Mouse (Mus musculus): ENCODE measurements around the gene Cir1.
A peak's percentile ranks its signal among the peaks of the same experiment; 100 is the strongest.

The Cir1 gene

GRCm38 (mm10) chr2:73312152-73313116 lies at the start of gene Cir1, which contains the start of gene Scrn3:
TSS of gene Cir1 (minus strand) at chr2:73312701.
TSS of gene Scrn3 (plus strand) at chr2:73312601.
- peak; percentile 72 for DNase-seq (ENCODE audit: low spot score)

- DNase-seq (ENCODE audit: low spot score) = no peak
These were observed 48.0 kb upstream of the Cir1 start for GRCm38 (mm10) chr2:73360536-73360935.

DNA sequence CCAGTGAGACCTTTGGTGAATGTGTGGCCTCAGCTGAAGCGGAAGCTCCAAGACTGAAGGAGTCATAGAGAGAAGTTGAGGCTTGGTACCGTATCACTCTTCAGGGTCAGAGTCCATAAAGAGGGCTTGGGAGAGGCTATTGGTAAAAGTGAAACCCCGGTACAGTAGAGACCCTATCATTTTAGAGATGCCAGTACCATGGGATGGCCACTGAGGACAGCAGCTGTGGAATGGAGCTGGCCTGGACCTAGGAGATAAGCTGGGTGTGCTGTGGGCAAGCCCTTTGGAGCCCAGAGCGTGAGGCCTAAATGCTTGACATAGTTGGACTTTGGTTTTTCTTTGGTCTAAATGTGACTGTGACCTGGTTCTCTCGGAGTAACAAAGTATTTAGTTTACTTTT lies 47.4 kb upstream of the Cir1 start:
- DNase-seq (ENCODE audit: low spot score) = no peak

DNA sequence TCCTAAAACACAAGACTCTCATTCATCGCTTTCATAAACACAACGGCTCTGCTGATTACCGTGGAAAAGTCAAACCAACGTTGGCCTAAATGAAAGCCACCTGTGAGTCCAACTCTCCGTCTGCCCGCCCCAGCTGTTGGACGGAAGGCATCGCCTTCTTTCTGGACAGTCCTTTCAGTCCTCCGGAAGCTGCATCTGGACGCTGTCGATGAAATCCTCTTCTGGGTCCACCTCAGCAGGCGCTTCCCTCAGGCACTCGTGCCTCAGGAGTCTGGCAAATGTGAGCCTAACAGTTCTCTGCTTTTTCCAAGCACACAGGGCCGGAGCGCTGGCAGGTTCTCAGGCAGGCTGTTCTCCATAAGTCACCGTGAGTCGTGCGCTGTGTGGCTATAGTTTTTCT lies 44.5 kb upstream of the Cir1 start:
- DNase-seq (ENCODE audit: low spot score) = no peak

GRCm38 (mm10) chr2:73351927-73352374 lies 39.5 kb upstream of the Cir1 start:
- DNase-seq (ENCODE audit: low spot score) = no peak

DNA sequence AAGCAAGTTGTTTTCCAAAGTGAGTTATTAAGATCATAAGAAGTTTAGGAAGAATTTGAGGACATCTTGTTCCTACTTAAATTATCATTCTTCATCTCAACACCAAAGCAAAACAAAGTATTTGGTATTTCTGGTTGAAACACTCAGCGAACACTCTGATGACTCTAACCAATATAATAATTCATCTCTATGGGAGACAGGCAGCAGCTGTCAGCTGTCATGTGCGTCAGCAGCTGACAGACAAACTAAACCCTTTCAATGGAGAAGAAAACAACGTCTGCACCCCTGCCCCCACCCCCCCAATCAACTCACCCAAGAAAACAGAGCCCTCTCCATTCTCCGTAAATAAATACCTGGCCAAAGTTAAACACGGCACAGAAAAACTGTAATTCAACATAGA lies 39.0 kb upstream of the Cir1 start:
- DNase-seq (ENCODE audit: low spot score) = no peak

- no peak for DNase-seq (ENCODE audit: low spot score)
These were observed 35.7 kb upstream of the Cir1 start for GRCm38 (mm10) chr2:73348221-73348620.

DNA sequence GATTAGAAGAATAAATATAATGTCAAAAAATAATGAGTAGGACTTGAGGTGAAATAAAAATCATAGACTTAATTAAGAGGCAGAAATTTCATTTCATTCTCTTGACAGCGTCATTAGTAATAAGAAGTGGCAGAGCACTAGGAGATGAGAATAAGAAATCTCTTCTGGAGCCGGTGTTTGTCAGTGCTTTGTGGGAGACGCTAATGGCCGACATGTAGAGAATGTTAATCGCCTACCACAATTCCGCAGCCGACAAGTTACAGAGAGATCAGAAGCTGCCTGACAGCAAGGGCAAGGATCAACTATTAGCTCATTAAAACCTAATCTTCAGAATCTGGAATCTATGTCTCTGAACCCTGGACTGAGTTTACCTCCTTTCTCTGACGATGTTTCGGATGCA lies 35.3 kb upstream of the Cir1 start:
- no peak for DNase-seq (ENCODE audit: low spot score)

- no peak for DNase-seq (ENCODE audit: low spot score)
These were observed 34.6 kb upstream of the Cir1 start for GRCm38 (mm10) chr2:73347136-73347535.

DNA sequence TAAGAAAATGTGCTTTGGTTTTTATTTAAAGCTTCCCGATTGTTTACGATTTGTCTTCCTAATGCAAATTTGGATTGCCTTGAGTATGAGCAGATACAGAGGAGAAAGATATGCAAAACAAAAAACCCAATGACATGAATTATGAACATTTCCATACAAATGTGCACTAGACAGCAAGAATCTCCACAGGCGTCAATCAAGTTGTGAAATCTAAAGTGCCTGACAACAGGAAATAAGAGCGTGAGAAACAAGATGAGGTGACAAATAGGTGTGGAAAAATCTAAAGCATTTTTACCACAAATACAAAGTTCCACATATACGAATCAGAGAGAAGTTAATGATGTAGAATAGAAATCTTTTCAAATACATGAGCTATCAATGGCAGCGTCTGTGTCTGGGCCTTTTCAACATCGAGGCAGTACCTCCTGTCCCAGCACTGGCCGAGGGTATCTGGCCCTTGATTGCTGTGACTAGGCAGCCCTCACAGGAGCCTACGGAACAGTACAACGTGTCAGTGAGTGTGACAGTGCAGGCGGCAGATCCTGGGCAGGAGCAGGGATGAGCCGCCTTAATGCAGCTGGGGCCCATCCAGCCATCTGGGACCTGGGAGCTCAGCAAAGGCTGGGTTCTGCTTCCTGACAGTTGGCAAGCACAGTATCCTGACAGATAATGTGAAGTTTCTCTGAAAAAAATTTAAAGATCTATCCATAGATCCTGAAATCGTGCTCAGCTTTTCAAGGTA lies 34.0 kb upstream of the Cir1 start:
- DNase-seq (ENCODE audit: low spot score) = no peak

DNA sequence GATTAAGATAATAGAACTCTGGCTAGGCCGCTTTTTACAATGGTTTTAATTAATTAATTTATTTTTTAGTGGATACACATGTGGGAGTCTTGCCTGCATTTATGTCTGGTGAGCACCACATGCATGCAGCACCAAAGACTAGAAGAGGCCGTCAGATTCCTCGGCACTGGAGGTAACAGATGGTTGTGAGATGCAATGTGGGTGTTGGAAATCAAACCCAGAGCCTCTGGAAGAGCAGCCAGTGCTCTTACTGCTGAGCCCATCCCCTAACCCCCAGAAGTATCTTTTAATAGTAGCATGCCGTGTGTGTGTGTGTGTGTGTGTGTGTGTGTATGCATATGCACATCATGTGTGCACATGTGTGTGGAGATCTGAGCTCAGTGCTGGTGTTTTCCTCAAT lies 32.7 kb upstream of the Cir1 start:
- no peak for DNase-seq (ENCODE audit: low spot score)

GRCm38 (mm10) chr2:73343701-73344100 lies 31.2 kb upstream of the Cir1 start:
- DNase-seq (ENCODE audit: low spot score) = no peak

DNA sequence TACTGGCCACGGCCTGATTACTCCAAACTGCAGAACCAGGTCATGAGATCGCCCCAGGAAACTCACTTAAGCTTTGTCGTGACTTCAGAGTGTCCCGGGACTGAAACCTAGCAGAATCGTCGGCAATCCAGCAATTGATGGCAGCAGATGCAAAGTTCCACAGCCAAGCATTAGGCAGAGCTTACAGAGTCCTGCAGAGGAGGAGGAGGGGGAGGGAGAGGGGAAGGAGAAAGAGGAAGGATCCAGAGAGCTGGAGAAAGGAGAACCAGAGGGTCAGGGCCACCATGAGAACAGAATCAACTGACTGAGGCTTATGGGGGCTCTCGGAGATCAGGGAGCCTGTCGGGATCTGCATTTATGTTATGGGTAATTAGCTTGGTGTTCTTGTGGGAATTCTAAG lies 25.9 kb upstream of the Cir1 start:
- no peak for DNase-seq (ENCODE audit: low spot score)

- DNase-seq (ENCODE audit: low spot score) = no peak
These were observed 23.4 kb upstream of the Cir1 start for GRCm38 (mm10) chr2:73335949-73336348.

GRCm38 (mm10) chr2:73325871-73326270 lies 13.4 kb upstream of the Cir1 start:
- no peak for DNase-seq (ENCODE audit: low spot score)

GRCm38 (mm10) chr2:73322991-73323390 lies 10.5 kb upstream of the Cir1 start:
- no peak for DNase-seq (ENCODE audit: low spot score)

- DNase-seq (ENCODE audit: low spot score) = no peak
These were observed 6.7 kb upstream of the Cir1 start for GRCm38 (mm10) chr2:73319218-73319617.

DNA sequence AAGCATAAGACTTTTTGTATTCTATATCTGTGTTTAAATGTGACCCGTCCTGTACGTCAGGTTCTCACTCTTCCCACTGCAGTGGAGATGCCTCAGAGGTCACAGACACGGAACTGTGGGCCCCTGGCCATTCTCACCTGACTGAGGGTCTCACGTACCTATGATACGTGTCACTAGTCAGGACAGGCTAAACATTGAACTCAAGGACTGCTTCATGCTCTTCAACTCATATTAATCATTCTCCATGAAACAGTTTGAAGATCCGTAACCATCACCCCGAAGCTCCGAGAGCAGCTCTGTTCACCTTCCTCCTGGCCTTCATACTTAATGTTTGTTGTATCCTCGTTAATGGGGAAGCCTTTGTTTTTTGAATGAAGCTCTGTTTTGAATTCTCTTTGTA lies 4.9 kb upstream of the Cir1 start:
- no peak for DNase-seq (ENCODE audit: low spot score)

DNA sequence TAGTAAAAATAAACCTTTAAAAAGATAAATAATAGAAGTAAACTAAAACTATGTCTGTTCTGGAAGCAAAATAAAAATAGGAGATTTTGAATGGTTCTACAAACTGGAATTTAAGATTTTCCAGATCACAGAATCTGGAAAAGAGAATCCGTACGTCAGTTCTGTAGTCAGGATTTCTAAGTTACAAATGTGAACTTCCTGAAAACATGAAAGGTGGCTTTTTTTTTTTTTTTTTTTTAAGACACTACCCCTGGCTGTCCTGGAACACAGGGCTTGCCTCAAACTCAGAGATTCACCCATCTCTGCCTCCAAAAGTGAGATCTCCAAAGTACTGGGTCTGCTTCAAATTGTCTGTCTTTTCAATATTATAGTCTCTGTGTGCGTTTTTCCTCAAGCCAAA lies 1.8 kb upstream of the Cir1 start:
- no peak for DNase-seq (ENCODE audit: low spot score)

DNA sequence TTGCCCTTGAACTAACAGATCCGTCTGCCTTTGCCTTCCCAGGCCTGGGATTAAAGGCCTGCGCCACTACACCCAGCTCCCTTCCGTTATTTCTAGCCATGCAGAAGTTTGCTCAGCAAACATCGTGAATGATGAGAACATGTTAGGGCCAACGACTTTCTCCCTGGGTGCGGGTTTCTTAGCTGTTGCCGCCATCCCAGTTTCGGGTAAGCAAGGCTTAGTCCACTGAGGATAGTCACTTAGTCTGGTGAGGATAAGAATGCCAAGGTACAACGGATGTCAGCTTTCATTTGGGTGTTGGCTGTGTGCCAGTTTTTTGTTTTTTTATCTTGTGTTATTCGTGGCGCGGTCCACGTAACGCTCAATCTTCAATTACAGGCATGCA lies 608 bp upstream of the Cir1 start:
- DNase-seq (ENCODE audit: low spot score) = peak; percentile 27

DNA sequence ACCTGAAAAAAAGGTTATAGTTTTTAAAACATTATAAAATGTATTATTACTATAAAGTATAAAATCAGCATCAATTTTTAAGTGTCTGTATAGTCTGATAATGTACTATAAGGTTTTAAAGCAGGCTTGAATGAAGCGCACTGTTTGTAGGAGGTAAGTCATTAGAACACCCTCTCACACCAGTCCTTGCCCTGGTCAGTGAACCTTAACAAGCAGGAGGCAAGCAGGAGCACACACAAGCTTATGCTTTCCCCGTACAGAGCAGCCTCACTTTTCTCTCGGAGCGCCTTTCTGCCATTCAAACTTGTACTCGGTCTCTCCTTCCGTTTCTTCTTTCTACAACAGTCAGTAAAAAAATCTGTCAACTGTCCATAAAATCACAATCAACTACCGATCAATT lies 6.5 kb downstream of the Cir1 start:
- DNase-seq (ENCODE audit: low spot score) = no peak

- no peak for DNase-seq (ENCODE audit: low spot score)
These were observed 8.0 kb downstream of the Cir1 start for GRCm38 (mm10) chr2:73304506-73304905.

- DNase-seq (ENCODE audit: low spot score) = no peak
These were observed 9.8 kb downstream of the Cir1 start for GRCm38 (mm10) chr2:73302722-73303121.
